Mouse (Mus musculus): ENCODE measurements around the gene Myoc. TPM values are rescaled to one million over a fixed set of nuclear protein-coding genes. Genes with fewer than 3 reads are reported as not detected.

Myoc gene
- total RNA-seq, 2 experiments from 2014 or later = 37.8 to 63.6 TPM

- peak; percentile 80 for DNase-seq
- Histone ChIP-seq H3K4me3 (no peak overlapping the region), H3K27ac (no peak overlapping the region)
- TF ChIP-seq CTCF (IDR thresholded peaks at IDR 0.05) = peak; percentile 87
- intact Hi-C loops (cut with DNase I) = loop anchor here (1.0 to 10.0 kb wide), 2 partner anchors 114 to 310 kb away; no protein-coding TSS in a partner anchor
These were observed 26.0 kb downstream of the Myoc start for GRCm38 (mm10) chr1:162664826-162665475.

- H3K4me3 ChIP-seq = no peak overlapping the region
- no peak overlapping the region for H3K27ac ChIP-seq
- no peak for DNase-seq
- intact Hi-C loops (cut with DNase I) = loop anchor here (1.0 to 10.0 kb wide), 2 partner anchors 114 to 311 kb away; no protein-coding TSS in a partner anchor
- TF ChIP-seq CTCF (IDR thresholded peaks at IDR 0.05) = no peak
These were observed 26.7 kb downstream of the Myoc start for GRCm38 (mm10) chr1:162665486-162666174.

GRCm38 (mm10) chr1:162693721-162694120, 54.8 kb downstream of the Myoc start:
- no peak overlapping the region for H3K27ac ChIP-seq
- intact Hi-C loops (cut with DNase I) = no loop called here
- no peak for DNase-seq
- TF ChIP-seq CTCF (IDR thresholded peaks at IDR 0.05) = no peak
- H3K4me3 ChIP-seq = no peak overlapping the region

GRCm38 (mm10) chr1:162697866-162698265, 58.9 kb downstream of the Myoc start:
- no peak overlapping the region for H3K4me3 ChIP-seq
- intact Hi-C loops (cut with DNase I) = no loop called here
- no peak overlapping the region; the same call in 1 of the 2 replicates for H3K27ac ChIP-seq
- peak; percentile 76 for DNase-seq
- TF ChIP-seq CTCF (IDR thresholded peaks at IDR 0.05) = no peak

Small RNAs within 50 kb of the gene (microRNA-seq; reads per million reads assigned to microRNA genes)
- gene Gm27616 = not detected

Other genes starting within 250 kb of the Myoc start
- 1 to 10 TPM; 6.5 to 8.7 TPM for gene Dnm3, start 161.1 kb upstream of the Myoc start, total RNA-seq (2021)
- gene Mettl13, start 90.6 kb upstream of the Myoc start, total RNA-seq (2021) = 1 to 10 TPM; 6.6 to 8.9 TPM
- gene Vamp4, start 68.6 kb upstream of the Myoc start, total RNA-seq (2021) = 10 to 100 TPM; 18.3 to 21.1 TPM
- gene Myocos, start 19.1 kb downstream of the Myoc start, total RNA-seq (2021) = not detected
- 10 to 100 TPM; 48.5 to 62.3 TPM for gene Prrc2c, start 101.4 kb downstream of the Myoc start, total RNA-seq (2021)
- not detected for gene Fmo4, start 174.8 kb downstream of the Myoc start, total RNA-seq (2021)
- gene Fmo1, start 227.5 kb downstream of the Myoc start, total RNA-seq (2021) = 10 to 100 TPM; 13.4 to 14.1 TPM

All from gastrocnemius, adult 2 months (tissue).